Mouse (Mus musculus): ENCODE results near the gene Spg11.
"Not testable (repeated sequence)": the region's sequence is repeated elsewhere in the genome, so short reads cannot be mapped to it uniquely, and the experiment has no call there.

Gene Spg11

GRCm38 (mm10) chr2:122143111-122143510, 24.9 kb upstream of the Spg11 start:
- no peak for DNase-seq

- DNase-seq, result no peak
These were observed 23.3 kb upstream of the Spg11 start for GRCm38 (mm10) chr2:122141332-122141967.

- no peak for DNase-seq
These were observed 22.6 kb upstream of the Spg11 start for GRCm38 (mm10) chr2:122140815-122141214.

- no peak for DNase-seq
These were observed 19.8 kb upstream of the Spg11 start for GRCm38 (mm10) chr2:122137839-122138465.

- no peak for DNase-seq
These were observed 14.4 kb upstream of the Spg11 start for GRCm38 (mm10) chr2:122132618-122133017.

- no peak for DNase-seq
These were observed 13.9 kb upstream of the Spg11 start for GRCm38 (mm10) chr2:122132078-122132477.

GRCm38 (mm10) chr2:122127635-122128034, 9.4 kb upstream of the Spg11 start:
- DNase-seq, result no peak

GRCm38 (mm10) chr2:122126765-122127347, 8.7 kb upstream of the Spg11 start:
- DNase-seq, result no peak

GRCm38 (mm10) chr2:122125680-122126572, 7.7 kb upstream of the Spg11 start:
- no peak for DNase-seq

- no peak for DNase-seq
These were observed 1.3 kb downstream of the Spg11 start for GRCm38 (mm10) chr2:122116888-122117287.

GRCm38 (mm10) chr2:122109714-122110113, 8.5 kb downstream of the Spg11 start:
- DNase-seq, result no peak

- DNase-seq, result no peak
These were observed 10.1 kb downstream of the Spg11 start for GRCm38 (mm10) chr2:122108101-122108500.

- no peak for DNase-seq
These were observed 16.1 kb downstream of the Spg11 start for GRCm38 (mm10) chr2:122102070-122102469.

- DNase-seq, result not testable (repeated sequence)
These were observed 20.5 kb downstream of the Spg11 start for GRCm38 (mm10) chr2:122097686-122098085.

- DNase-seq, result no peak
These were observed 24.3 kb downstream of the Spg11 start for GRCm38 (mm10) chr2:122093844-122094243.

- DNase-seq, result no peak
These were observed 31.7 kb downstream of the Spg11 start for GRCm38 (mm10) chr2:122086446-122086845.

- DNase-seq, result peak; percentile 41 to 53
These were observed 36.3 kb downstream of the Spg11 start for GRCm38 (mm10) chr2:122081728-122082456.

GRCm38 (mm10) chr2:122069922-122070321, 48.3 kb downstream of the Spg11 start:
- DNase-seq, result peak in 1 of 2 experiments; percentile 52

- DNase-seq, result no peak
These were observed 48.9 kb downstream of the Spg11 start for GRCm38 (mm10) chr2:122069144-122069912.

- DNase-seq, result no peak
These were observed 51.9 kb downstream of the Spg11 start for GRCm38 (mm10) chr2:122066241-122066640.

- DNase-seq, result peak; percentile 18
These were observed 52.8 kb downstream of the Spg11 start for GRCm38 (mm10) chr2:122065200-122065969.
